ENCODE assay signal across 15 mouse cellular contexts in the genomic region with DNA sequence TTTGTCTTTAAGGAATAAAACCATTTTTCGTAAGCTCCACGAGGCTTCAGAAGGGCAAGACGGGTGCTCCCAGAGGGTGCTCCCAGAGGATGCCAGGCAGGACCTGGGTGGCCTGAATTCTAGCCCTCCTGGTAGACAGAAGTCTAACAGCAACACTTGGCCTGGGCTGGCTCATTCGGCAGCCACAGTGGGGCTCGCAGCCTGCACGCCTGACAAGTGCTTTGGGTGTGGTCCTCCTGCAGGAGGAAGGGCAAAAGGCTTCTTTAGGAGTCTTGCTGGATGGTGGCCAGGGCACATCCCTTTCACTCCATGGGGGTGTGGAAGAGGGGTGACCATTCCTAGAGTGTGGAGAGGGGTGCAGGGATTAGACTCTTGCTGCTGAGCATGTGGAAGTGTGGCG. TPM values are rescaled to one million over a fixed set of nuclear protein-coding genes. Genes with fewer than 3 reads are reported as not detected.
"Had no signal": no experiment of that assay in that cellular context is flagged by ENCODE, and none has a peak within 500 bp of the region (broad histone marks: within the 10 kb centered on the region; RNA-seq: fewer than 3 reads in every experiment).

No protein-coding gene starts in this region.

- DNase-seq: gastrocnemius, adult 2 months; gastrocnemius, postnatal 10 days; gastrocnemius, postnatal 36 days; heart, adult 11 months; heart, adult 2 months; heart, postnatal 14 days; heart, postnatal 36 days; kidney, adult 18-20 months; kidney, adult 8-10 months; kidney, postnatal 14 days; kidney, postnatal 36 days; layer of hippocampus, adult 9-11 months; liver; liver, embryonic 13.5 days had no signal

RNA-seq across cellular contexts. Expression of a gene that starts 46.4 kb away (rescaled TPM):
- total RNA-seq: hematopoietic stem cell, adult 5-6 weeks had no signal
